10 mouse cellular contexts compared by ENCODE assay signal in genomic region chr12:9571276-9571940, GRCm38 (mm10). TPM values are rescaled to one million over a fixed set of nuclear protein-coding genes. Genes with fewer than 3 reads are reported as not detected.
DNase-seq lines count a peak whose midpoint lies in the region; ATAC-seq and TF ChIP-seq lines count a peak whose summit lies in the region.
"Had no signal": no experiment of that assay in that cellular context is flagged by ENCODE, and none has a peak within 500 bp of the region (broad histone marks: within the 10 kb centered on the region; RNA-seq: fewer than 3 reads in every experiment).

No protein-coding gene starts in this region.

- no peak for ATAC-seq in heart, embryonic 11.5 days (replicated peaks; ENCODE audit: insufficient number of reproducible peaks, low FRiP score, low TSS enrichment)
- no peak for ATAC-seq in lung, embryonic 14.5 days (ENCODE audit: insufficient read depth)
- no peak for ATAC-seq in embryonic facial prominence, embryonic 13.5 days (ENCODE audit: insufficient number of reproducible peaks, insufficient read depth, low FRiP score, low TSS enrichment, low read depth)
- ATAC-seq: inflammation-experienced regulatory T-cells, adult 6 months had no signal

- TF ChIP-seq CTCF in lung, embryonic 14.5 days (IDR thresholded peaks at IDR 0.05; ENCODE audit: low read depth): no peak

- intact Hi-C loops in heart, postnatal 36 days (cut with DNase I): loop anchor here (1.0 to 10.0 kb wide), 5 partner anchors 324 to 1016 kb away; no protein-coding TSS in a partner anchor

- DNase-seq in heart, postnatal 36 days: no peak
- DNase-seq in lung, embryonic 14.5 days: peak; percentile 33
- no peak for DNase-seq in lung, postnatal 4 days
- DNase-seq in retina, embryonic 14.5 days (ENCODE audit: low spot score): peak; percentile 5
- DNase-seq in cerebellum, postnatal 36 days: no peak
- DNase-seq in adrenal gland, adult (ENCODE audit: inconsistent age in 2 of 2, low spot score in 1 of 2): no peak

- H3K4me2 ChIP-seq in heart, embryonic 11.5 days: peak overlapping the region; percentile 85
- H3K4me2 ChIP-seq in lung, embryonic 14.5 days: peak overlapping the region; percentile 79
- H3K4me2 ChIP-seq in embryonic facial prominence, embryonic 13.5 days: peak overlapping the region; percentile 60

- H3K9ac ChIP-seq in heart, embryonic 11.5 days (ENCODE audit: low read depth, low read length): no peak overlapping the region
- H3K9ac ChIP-seq in lung, embryonic 14.5 days: no peak overlapping the region
- H3K9ac ChIP-seq in embryonic facial prominence, embryonic 13.5 days: peak overlapping the region; percentile 11; the same call in 1 of the 2 replicates

- H3K4me1 ChIP-seq in heart, embryonic 11.5 days (ENCODE audit: control insufficient read depth, insufficient read depth, low read length): peaks cover 2% of the 10 kb centered on the region; the same call in 1 of the 2 replicates
- H3K4me1 ChIP-seq in lung, embryonic 14.5 days (ENCODE audit: insufficient read depth): peaks cover 9% of the 10 kb centered on the region
- H3K4me1 ChIP-seq in embryonic facial prominence, embryonic 13.5 days: peaks cover 26% of the 10 kb centered on the region

- WGBS in heart, embryonic 11.5 days (ENCODE audit: insufficient replicate concordance): 4% methylated on average over 13 of the region's 13 CpGs
- 27% methylated on average over 13 of the region's 13 CpGs for WGBS in lung, embryonic 14.5 days
- 6% methylated on average over 13 of the region's 13 CpGs for WGBS in embryonic facial prominence, embryonic 13.5 days

- H3K9me3 ChIP-seq in heart, embryonic 11.5 days (replicated peaks; ENCODE audit: control insufficient read depth, low read length): no peaks in the 10 kb centered on the region
- no peaks in the 10 kb centered on the region for H3K9me3 ChIP-seq in lung, embryonic 14.5 days (ENCODE audit: low read depth, low read length)
- no peaks in the 10 kb centered on the region for H3K9me3 ChIP-seq in embryonic facial prominence, embryonic 13.5 days

- H3K4me3 ChIP-seq in heart, embryonic 11.5 days (ENCODE audit: low read depth, low read length): peak overlapping the region; percentile 39
- peak overlapping the region; percentile 42; the same call in 1 of the 2 replicates for H3K4me3 ChIP-seq in lung, embryonic 14.5 days (ENCODE audit: low read depth, low read length)
- H3K4me3 ChIP-seq in embryonic facial prominence, embryonic 13.5 days: peak overlapping the region; percentile 39

- peaks cover 33% of the 10 kb centered on the region for H3K27me3 ChIP-seq in heart, embryonic 11.5 days (ENCODE audit: control insufficient read depth, insufficient read depth, low read length)
- peaks cover 10% of the 10 kb centered on the region; the same call in 1 of the 2 replicates for H3K27me3 ChIP-seq in lung, embryonic 14.5 days (ENCODE audit: insufficient read depth, low read length)
- peaks cover 81% of the 10 kb centered on the region for H3K27me3 ChIP-seq in embryonic facial prominence, embryonic 13.5 days

- H3K36me3 ChIP-seq in heart, embryonic 11.5 days (ENCODE audit: control insufficient read depth, insufficient read depth, low read length): no peaks in the 10 kb centered on the region
- no peaks in the 10 kb centered on the region for H3K36me3 ChIP-seq in lung, embryonic 14.5 days (ENCODE audit: insufficient read depth)
- no peaks in the 10 kb centered on the region for H3K36me3 ChIP-seq in embryonic facial prominence, embryonic 13.5 days

- no peak overlapping the region for H3K27ac ChIP-seq in heart, embryonic 11.5 days (ENCODE audit: low read depth, low read length)
- no peak overlapping the region for H3K27ac ChIP-seq in lung, embryonic 14.5 days (ENCODE audit: low read depth)
- no peak overlapping the region; the same call in 1 of the 2 replicates for H3K27ac ChIP-seq in embryonic facial prominence, embryonic 13.5 days

RNA-seq across cellular contexts. Expression of gene Osr1, which starts 1.5 kb away (rescaled TPM):
- 13.5 and 16.1 TPM in 2 replicates for polyA plus RNA-seq in heart, embryonic 11.5 days (2014; fragmentation: Nextera tagmentation; extraction: Ambion mirVana)
- 1 to 10 TPM; 4.3 to 6.5 TPM for total RNA-seq in heart, postnatal 36 days (2021)
- polyA plus RNA-seq in lung, embryonic 14.5 days (2014; fragmentation: Nextera tagmentation; extraction: Ambion mirVana): 23.3 and 28.5 TPM in 2 replicates
- 165 TPM in 2 replicates for polyA plus RNA-seq in embryonic facial prominence, embryonic 13.5 days (2015; fragmentation: Nextera tagmentation; extraction: Ambion mirVana)
- total RNA-seq: common myeloid progenitor, adult 5-6 weeks had no signal
- polyA plus RNA-seq: inflammation-experienced regulatory T-cells, adult 6 months had no signal

Comparison
In these comparisons a context has a peak if more than half of its experiments do, and no peak if none do; other contexts are left out.
1. DNase-seq: peak in lung, embryonic 14.5 days (single experiment) and retina, embryonic 14.5 days (single experiment); none in heart, postnatal 36 days (0 of 2), lung, postnatal 4 days (0 of 2), cerebellum, postnatal 36 days (0 of 2) and adrenal gland, adult (0 of 2).
2. Peak in every context shown above with its lines, with median percentiles within 50 percentile points of each other: H3K4me2 ChIP-seq and H3K4me3 ChIP-seq.